Mouse (Mus musculus) hindbrain, embryonic 11.5 days (tissue): ENCODE data around the gene Prkcb. TPM values are rescaled to one million over a fixed set of nuclear protein-coding genes. Genes with fewer than 3 reads are reported as not detected.

ENCODE experiments used
- ATAC-seq: fragments of 200-750 bp; cut with Nextera tagmentation; 2 replicates; pipeline ENCODE4 v1.8.0; 2017; ENCODE audit warnings: mild to moderate bottlenecking, moderate TSS enrichment, moderate library complexity; ENCODE audit not compliant: low FRiP score
- DNase-seq: peaks from one replicate; pipeline ENCODE4 v3.0.0-alpha.2; 2015; ENCODE audit warnings: low spot score
- H3K27ac ChIP-seq: fragments of 300-500 bp; sonication (generic); 2 replicates; pipeline ENCODE4 v1.5.1; 2014; ENCODE audit warnings: mild to moderate bottlenecking, low read depth, low read length
- H3K27me3 ChIP-seq: fragments of 300-500 bp; sonication (generic); 2 replicates; pipeline ENCODE4 v1.6.1; 2014; ENCODE audit warnings: mild to moderate bottlenecking, low read length, moderate library complexity, mixed read lengths; ENCODE audit not compliant: control insufficient read depth, insufficient read depth
- H3K36me3 ChIP-seq: fragments of 300-500 bp; sonication (generic); 2 replicates; pipeline ENCODE4 v1.6.1; 2014; ENCODE audit warnings: mild to moderate bottlenecking, low read length, moderate library complexity, mixed read lengths; ENCODE audit not compliant: control insufficient read depth, insufficient read depth
- H3K4me1 ChIP-seq: fragments of 300-500 bp; sonication (generic); replicated peaks from 2 replicates; pipeline ENCODE4 v1.6.1; 2014; ENCODE audit warnings: low read length, mixed read lengths; ENCODE audit not compliant: control insufficient read depth, insufficient read depth
- H3K4me2 ChIP-seq: fragments of 300-500 bp; sonication (generic); replicated peaks from 2 replicates; pipeline ENCODE4 v1.6.1; 2014; ENCODE audit warnings: mild to moderate bottlenecking, low read depth, low read length
- H3K4me3 ChIP-seq: fragments of 300-500 bp; sonication (generic); 2 replicates; pipeline ENCODE4 v1.5.1; 2014; ENCODE audit warnings: low read depth, low read length
- H3K9ac ChIP-seq: fragments of 300-500 bp; sonication (generic); 2 replicates; pipeline ENCODE4 v1.6.1; 2014; ENCODE audit warnings: low read depth, low read length
- H3K9me3 ChIP-seq: fragments of 300-500 bp; sonication (generic); 2 replicates; pipeline ENCODE4 v1.6.1; 2016; ENCODE audit warnings: low read length; ENCODE audit not compliant: control insufficient read depth
- WGBS: fragments of 180-500 bp; shearing (Covaris S2); extraction: QIAGEN DNeasy Blood & Tissue Kit; methylation state at CpG from one replicate; pipeline ENCODE4 v1.1.7; 2014; 5-methylcytosine and 5-hydroxymethylcytosine counted together
- polyA plus RNA-seq: library from polyadenylated mRNA; unstranded; fragments of >200 nt; fragmentation: Nextera tagmentation; extraction: Ambion mirVana; gene quantifications from 2 replicates; pipeline ENCODE4 v1.2.1, GENCODE M21; 2014

The Prkcb gene
- polyA plus RNA-seq, 1 experiment from 2014 or later, result 22.3 TPM

DNA sequence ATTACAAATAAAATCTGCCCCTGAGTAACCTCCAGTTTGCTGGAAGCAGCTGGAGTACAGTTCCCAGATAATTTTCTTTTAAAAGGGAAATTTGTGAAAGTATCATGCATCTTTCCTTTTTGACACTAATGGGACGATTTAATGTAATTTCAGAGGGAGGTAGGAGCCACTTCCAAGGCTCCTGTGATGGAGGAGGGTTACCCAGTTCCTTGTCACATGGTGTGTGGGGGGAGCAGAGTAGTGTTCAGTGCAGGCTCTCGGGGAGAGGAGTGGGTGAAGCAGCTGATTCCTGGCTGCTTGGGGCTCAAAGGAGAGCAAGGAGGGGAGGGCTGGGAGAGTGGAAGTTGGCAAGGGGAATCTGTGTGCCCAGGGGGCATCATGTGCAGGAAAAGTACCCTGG, 68.4 kb downstream of the Prkcb start:
- Histone ChIP-seq H3K4me1 (no peaks in the 10 kb centered on the region), H3K4me2 (no peak overlapping the region), H3K4me3 (no peak overlapping the region), H3K9me3 (no peaks in the 10 kb centered on the region), H3K36me3 (no peaks in the 10 kb centered on the region), H3K9ac (no peak overlapping the region), H3K27me3 (no peaks in the 10 kb centered on the region), H3K27ac (no peak overlapping the region)
- 64% methylated on average over 2 of the region's 2 CpGs for WGBS
- DNase-seq, result no peak
- no peak for ATAC-seq

DNA sequence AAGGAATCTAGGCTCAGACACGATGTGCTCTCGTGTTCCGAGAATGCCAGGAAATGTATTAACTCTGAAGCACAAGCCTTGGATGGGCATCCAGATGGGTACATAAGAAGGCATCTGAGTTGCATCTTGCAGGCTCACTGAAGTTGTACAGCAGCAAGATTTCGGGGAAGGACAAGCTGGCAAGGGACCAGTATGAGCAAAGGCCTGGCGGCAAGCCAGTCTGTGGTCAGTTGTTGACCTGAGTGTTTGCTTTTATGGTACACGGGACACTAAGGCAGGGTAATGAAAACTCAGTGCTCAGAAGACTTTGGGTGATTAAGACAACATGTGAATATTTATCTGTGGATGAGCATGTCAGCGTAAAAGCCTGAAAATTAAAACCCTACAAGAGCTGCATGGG, 69.3 kb downstream of the Prkcb start:
- no peaks in the 10 kb centered on the region for H3K4me1 ChIP-seq
- H3K27ac ChIP-seq, result no peak overlapping the region
- no peak overlapping the region for H3K9ac ChIP-seq
- ATAC-seq, result no peak
- no peak overlapping the region for H3K4me3 ChIP-seq
- no peaks in the 10 kb centered on the region for H3K27me3 ChIP-seq
- H3K9me3 ChIP-seq, result no peaks in the 10 kb centered on the region
- no peak for DNase-seq
- WGBS, result 91% methylated on average over 7 of the region's 7 CpGs
- H3K4me2 ChIP-seq, result no peak overlapping the region
- no peaks in the 10 kb centered on the region for H3K36me3 ChIP-seq

DNA sequence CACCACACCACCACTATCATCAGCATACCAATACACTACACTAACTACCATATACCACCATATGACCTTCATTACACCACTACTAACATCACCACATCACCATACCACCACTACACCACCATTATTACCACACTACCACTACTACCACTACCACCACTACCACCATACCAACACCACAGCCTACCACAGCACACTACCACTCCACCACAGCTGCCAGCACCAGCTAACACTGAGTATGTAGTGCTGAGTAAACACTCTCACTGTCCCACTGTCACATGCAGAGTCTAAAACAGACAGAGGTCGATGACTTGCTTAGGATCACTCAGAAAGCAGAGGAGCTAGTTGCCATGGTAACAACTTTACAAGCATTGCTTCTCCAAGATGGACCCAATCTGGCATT, 78.1 kb downstream of the Prkcb start:
- Histone ChIP-seq H3K4me2 (no peak overlapping the region), H3K9ac (no peak overlapping the region), H3K9me3 (no peaks in the 10 kb centered on the region), H3K27me3 (no peaks in the 10 kb centered on the region), H3K4me1 (no peaks in the 10 kb centered on the region), H3K4me3 (no peak overlapping the region), H3K36me3 (no peaks in the 10 kb centered on the region), H3K27ac (no peak overlapping the region)
- 74% methylated on average over 1 of the region's 1 CpGs for whole genome bisulfite sequencing
- no peak for DNase-seq
- ATAC-seq, result no peak

DNA sequence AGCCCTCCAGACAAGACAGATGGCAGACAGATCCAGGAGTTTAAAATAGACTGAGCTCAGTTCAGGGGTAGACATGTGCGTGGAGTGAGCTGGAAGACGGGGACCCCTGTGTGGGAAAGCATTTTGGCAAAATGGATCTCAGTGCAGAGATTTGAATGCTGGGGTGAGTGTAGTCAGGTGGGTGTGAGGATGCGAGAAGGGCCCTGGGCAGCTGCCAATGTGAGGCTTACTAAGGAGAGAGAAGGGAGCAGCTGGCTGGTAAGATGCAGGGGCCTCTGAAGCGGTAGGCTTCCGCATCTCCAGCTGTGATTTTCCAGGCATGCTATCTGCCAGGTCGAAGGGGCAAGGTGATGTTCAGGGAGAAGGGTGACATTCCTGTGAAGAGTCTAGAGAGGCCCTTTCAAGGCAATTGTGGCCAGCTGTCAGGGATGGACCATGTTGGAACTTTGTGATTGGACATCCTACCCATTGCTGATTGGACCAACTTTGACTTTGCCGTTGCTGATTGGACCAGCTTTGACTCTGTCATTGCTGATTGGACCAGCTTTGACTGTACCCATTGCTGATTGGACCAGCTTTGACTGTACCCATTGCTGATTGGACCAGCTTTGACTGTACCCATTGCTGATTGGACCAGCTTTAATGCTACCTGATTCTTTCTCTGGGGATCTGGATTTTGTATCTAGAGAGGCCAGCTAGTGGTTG, 78.9 kb downstream of the Prkcb start:
- H3K9ac ChIP-seq, result no peak overlapping the region
- no peaks in the 10 kb centered on the region for H3K9me3 ChIP-seq
- ATAC-seq (no peak), DNase-seq (no peak)
- no peak overlapping the region for H3K4me2 ChIP-seq
- no peak overlapping the region for H3K4me3 ChIP-seq
- no peaks in the 10 kb centered on the region for H3K27me3 ChIP-seq
- no peaks in the 10 kb centered on the region for H3K4me1 ChIP-seq
- 86% methylated on average over 7 of the region's 7 CpGs for WGBS
- no peak overlapping the region for H3K27ac ChIP-seq
- H3K36me3 ChIP-seq, result no peaks in the 10 kb centered on the region

DNA sequence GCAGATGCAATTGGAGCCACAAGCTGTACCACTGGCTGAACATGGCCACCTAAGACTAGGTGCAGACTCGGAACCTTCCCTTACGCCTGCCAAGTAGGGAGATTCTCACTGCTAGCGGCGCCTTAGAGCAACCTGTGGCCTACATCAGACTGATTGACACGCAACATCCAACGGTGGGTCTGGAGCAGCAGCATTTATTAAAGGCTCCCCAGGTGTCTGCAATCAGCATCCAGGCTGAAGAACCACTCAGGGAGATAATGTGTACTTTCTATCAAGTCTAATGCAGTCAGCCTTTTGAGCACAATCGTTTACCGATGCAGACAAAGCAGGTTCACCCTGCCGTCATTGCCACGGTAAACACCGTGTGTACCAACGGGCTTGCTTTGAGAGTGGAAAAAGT, 81.9 kb downstream of the Prkcb start:
- DNase-seq (no peak), ATAC-seq (no peak)
- H3K4me1 ChIP-seq, result no peaks in the 10 kb centered on the region
- H3K9ac ChIP-seq, result no peak overlapping the region
- no peak overlapping the region for H3K4me2 ChIP-seq
- H3K4me3 ChIP-seq, result no peak overlapping the region
- WGBS, result 91% methylated on average over 12 of the region's 12 CpGs
- no peaks in the 10 kb centered on the region for H3K9me3 ChIP-seq
- no peaks in the 10 kb centered on the region for H3K27me3 ChIP-seq
- no peak overlapping the region for H3K27ac ChIP-seq
- no peaks in the 10 kb centered on the region for H3K36me3 ChIP-seq

DNA sequence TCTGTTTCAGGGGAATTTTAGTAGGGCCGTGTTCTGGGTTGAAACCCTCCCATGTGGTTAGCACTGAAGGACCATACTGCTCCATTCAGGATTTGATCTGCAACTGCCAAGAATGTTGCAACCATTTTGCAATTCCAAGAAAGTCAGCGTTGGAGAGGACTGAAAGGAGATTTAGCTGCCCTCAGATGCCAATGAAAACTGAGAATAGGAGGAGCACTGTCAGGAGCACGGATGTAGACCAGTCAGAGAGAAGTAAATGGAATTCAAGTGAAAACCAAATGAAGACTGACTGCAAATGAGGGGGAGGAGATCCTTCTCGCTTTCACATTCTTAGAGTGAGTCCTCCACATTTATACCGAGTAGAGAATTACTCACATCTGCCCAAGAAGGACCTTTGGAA, 83.4 kb downstream of the Prkcb start:
- no peak overlapping the region for H3K4me2 ChIP-seq
- H3K4me3 ChIP-seq, result no peak overlapping the region
- no peak for DNase-seq
- H3K9ac ChIP-seq, result no peak overlapping the region
- no peaks in the 10 kb centered on the region for H3K9me3 ChIP-seq
- H3K27ac ChIP-seq, result no peak overlapping the region
- H3K36me3 ChIP-seq, result no peaks in the 10 kb centered on the region
- no peak for ATAC-seq
- 84% methylated on average over 5 of the region's 5 CpGs for WGBS
- H3K4me1 ChIP-seq, result no peaks in the 10 kb centered on the region
- H3K27me3 ChIP-seq, result no peaks in the 10 kb centered on the region

DNA sequence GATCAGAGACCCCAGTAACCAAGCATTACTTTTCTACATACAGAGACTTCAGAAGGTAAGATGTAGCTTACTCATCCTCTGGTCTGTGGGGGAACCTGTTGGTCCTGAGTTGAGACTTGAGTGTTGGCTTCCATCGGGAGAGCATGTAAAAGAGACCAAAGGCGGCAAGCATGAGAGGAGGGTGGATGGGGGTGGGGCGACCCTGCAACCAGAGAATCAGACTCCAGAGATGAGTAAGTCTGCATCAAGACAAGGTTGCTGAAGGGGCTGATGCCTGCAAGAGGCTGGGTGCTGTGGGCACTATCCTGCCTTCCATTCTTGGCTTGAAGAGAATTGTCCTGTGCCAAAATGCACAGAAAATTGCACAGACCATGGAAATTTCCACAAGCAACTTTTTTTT, 83.8 kb downstream of the Prkcb start:
- Histone ChIP-seq H3K4me3 (no peak overlapping the region), H3K9me3 (no peaks in the 10 kb centered on the region), H3K9ac (no peak overlapping the region), H3K36me3 (no peaks in the 10 kb centered on the region), H3K27ac (no peak overlapping the region), H3K4me1 (no peaks in the 10 kb centered on the region), H3K27me3 (no peaks in the 10 kb centered on the region), H3K4me2 (no peak overlapping the region)
- no peak for DNase-seq
- WGBS, result 73% methylated on average over 3 of the region's 3 CpGs
- no peak for ATAC-seq

DNA sequence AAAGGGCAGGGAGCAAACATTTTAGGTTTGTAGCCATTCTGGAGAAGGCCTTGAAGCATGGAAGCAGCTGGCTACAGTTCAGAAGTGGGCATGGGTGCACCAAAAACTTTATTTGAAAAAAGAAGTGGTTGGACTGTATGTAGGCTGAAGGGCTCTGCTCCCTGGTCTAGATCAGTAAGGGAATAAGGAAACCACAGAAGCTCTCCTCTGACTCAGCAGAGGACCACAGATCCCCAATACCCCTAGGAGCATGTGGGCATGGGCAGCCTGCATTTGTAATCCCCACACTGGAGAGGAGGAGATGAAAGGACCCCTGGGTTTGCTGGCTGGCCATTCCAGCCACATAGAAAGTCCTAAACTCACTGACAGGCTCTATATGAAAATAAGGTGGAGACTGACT, 88.3 kb downstream of the Prkcb start:
- no peak for DNase-seq
- Histone ChIP-seq H3K9me3 (no peaks in the 10 kb centered on the region), H3K4me1 (no peaks in the 10 kb centered on the region), H3K27ac (no peak overlapping the region), H3K27me3 (no peaks in the 10 kb centered on the region), H3K4me2 (no peak overlapping the region), H3K36me3 (no peaks in the 10 kb centered on the region), H3K4me3 (no peak overlapping the region), H3K9ac (no peak overlapping the region)
- ATAC-seq, result no peak

DNA sequence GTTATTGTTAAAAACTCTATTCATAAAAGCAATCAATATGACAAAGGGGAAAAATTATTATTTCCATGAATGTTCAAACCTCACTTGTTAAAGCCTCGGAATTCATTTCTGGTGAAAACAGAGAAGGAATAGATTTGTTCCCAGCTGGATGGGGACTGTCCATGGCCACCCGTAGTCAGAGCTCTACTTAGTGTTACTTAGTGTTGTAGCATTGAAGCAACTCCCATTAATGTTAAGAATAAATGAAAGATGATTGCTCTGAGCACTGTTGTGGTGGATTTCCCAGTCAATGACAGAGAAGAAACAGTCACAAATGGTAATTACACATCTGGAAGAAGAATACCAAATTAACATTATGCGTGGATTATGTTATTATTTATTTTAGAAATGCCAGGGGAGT, 89.4 kb downstream of the Prkcb start:
- Histone ChIP-seq H3K9ac (no peak overlapping the region), H3K27ac (no peak overlapping the region), H3K36me3 (no peaks in the 10 kb centered on the region), H3K4me2 (no peak overlapping the region), H3K4me1 (no peaks in the 10 kb centered on the region), H3K9me3 (no peaks in the 10 kb centered on the region), H3K27me3 (no peaks in the 10 kb centered on the region), H3K4me3 (no peak overlapping the region)
- DNase-seq, result no peak
- 88% methylated on average over 3 of the region's 3 CpGs for WGBS
- ATAC-seq, result no peak
